Mouse (Mus musculus): Measurements from ENCODE around the gene Atg3. TPM values are rescaled to one million over a fixed set of nuclear protein-coding genes. Genes with fewer than 3 reads are reported as not detected.

The Atg3 gene
- polyA plus RNA-seq, 1 experiment from 2014 or later: 49.5 TPM

DNA sequence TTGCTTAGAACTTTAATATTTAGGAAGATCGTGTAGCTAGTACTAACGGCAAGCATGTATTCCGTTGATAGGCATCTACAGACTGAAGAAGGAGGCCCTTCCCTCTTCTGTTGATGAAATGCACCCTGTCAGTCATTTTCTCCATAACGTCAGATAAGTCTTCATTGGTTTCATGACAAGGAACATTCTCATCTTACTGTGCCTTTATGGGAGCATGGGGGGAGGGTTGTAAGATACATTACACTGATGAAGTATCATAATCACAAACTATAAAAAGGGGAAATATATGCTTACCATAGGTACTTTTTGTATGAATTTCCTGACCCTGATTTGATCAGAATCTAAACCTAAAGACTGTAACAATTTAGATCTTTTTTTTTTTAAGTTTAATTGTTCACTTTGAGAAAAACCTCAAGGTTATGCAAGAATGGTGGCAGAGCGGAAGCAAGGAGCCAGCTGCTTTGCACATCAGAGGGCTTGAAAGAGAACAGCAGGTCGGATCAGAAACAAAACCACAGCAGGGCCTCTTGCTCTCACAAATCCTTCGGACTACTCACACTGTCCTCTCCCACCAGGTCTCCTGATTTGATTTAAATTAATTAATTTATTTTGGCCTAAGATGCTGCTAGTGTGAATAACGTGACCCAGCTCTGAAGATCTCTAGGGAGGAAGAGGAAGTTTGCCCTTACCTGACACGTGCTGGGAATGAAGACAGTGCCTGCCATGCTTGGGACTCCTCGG lies 65.2 kb downstream of the Atg3 start, which contains the start of gene Btla:
Btla (plus strand) TSS at position 668 of the 741 bp plus-strand sequence.
- WGBS: 57% methylated on average over 10 of the region's 10 CpGs

DNA sequence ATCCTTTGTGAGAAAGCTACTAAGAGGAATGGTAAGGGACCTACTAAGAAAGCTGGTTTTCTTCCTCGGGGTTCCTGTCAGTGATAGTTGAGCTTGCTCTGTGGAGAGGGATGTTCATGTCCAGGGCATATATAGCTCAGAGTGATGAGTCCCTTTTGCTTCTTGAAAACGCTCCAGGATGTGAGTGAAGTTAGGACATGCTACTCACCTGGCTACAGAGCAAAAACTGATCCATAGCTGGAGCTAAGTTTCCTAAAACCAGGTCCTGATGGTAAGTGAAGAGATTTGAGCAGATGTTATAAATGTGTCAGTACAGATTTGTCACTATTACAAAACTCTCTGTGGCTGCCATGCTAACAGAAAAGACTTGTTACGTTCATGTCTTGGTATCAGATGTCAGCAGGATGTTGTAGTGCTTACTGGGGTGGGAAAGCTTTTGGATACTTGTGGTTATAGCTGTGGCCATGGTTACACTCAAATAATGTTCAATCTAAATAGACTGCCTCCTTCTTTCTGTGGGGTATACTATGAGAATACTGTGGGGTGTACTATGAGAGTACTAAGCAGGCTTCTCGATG lies 65.9 kb downstream of the Atg3 start:
- Histone ChIP-seq H3K9ac (ENCODE audit: low read depth, low read length) (no peak overlapping the region), H3K36me3 (ENCODE audit: control insufficient read depth, insufficient read depth) (no peaks in the 10 kb centered on the region), H3K4me1 (replicated peaks; ENCODE audit: control insufficient read depth, insufficient read depth, low read length) (no peaks in the 10 kb centered on the region), H3K4me3 (ENCODE audit: low read depth, low read length) (no peak overlapping the region), H3K27me3 (replicated peaks; ENCODE audit: control insufficient read depth, insufficient read depth, low read length) (no peaks in the 10 kb centered on the region), H3K27ac (ENCODE audit: low read depth, low read length) (no peak overlapping the region), H3K4me2 (replicated peaks; ENCODE audit: low read depth) (no peak overlapping the region), H3K9me3 (ENCODE audit: control insufficient read depth) (no peaks in the 10 kb centered on the region)
- 73% methylated on average over 4 of the region's 4 CpGs for WGBS
- no peak for TF ChIP-seq CTCF (IDR thresholded peaks at IDR 0.05; ENCODE audit: low read depth)
- ATAC-seq: no peak

More for the DNA sequence above, 65.2 kb downstream of the Atg3 start, which contains the start of gene Btla:
- H3K27me3 ChIP-seq (replicated peaks; ENCODE audit: control insufficient read depth, insufficient read depth, low read length): no peaks in the 10 kb centered on the region
- no peak within 1 kb of the TSS for H3K27ac ChIP-seq (ENCODE audit: low read depth, low read length)
- ATAC-seq: no peak
- no peak for TF ChIP-seq CTCF (IDR thresholded peaks at IDR 0.05; ENCODE audit: low read depth)
- no peaks in the 10 kb centered on the region for H3K36me3 ChIP-seq (ENCODE audit: control insufficient read depth, insufficient read depth)
- H3K4me3 ChIP-seq (ENCODE audit: low read depth, low read length): no peak within 1 kb of the TSS
- no peak within 1 kb of the TSS for H3K9ac ChIP-seq (ENCODE audit: low read depth, low read length)
- no peaks in the 10 kb centered on the region for H3K4me1 ChIP-seq (replicated peaks; ENCODE audit: control insufficient read depth, insufficient read depth, low read length)
- no peaks in the 10 kb centered on the region for H3K9me3 ChIP-seq (ENCODE audit: control insufficient read depth)
- no peak within 1 kb of the TSS for H3K4me2 ChIP-seq (replicated peaks; ENCODE audit: low read depth)

GRCm38 (mm10) chr16:45227002-45227401 lies 68.4 kb downstream of the Atg3 start:
- 79% methylated on average over 1 of the region's 1 CpGs for WGBS
- H3K4me3 ChIP-seq (ENCODE audit: low read depth, low read length): no peak overlapping the region
- H3K4me1 ChIP-seq (replicated peaks; ENCODE audit: control insufficient read depth, insufficient read depth, low read length): no peaks in the 10 kb centered on the region
- H3K27me3 ChIP-seq (replicated peaks; ENCODE audit: control insufficient read depth, insufficient read depth, low read length): no peaks in the 10 kb centered on the region
- H3K9ac ChIP-seq (ENCODE audit: low read depth, low read length): no peak overlapping the region
- no peak for ATAC-seq
- no peaks in the 10 kb centered on the region for H3K9me3 ChIP-seq (ENCODE audit: control insufficient read depth)
- H3K27ac ChIP-seq (ENCODE audit: low read depth, low read length): no peak overlapping the region
- TF ChIP-seq CTCF (IDR thresholded peaks at IDR 0.05; ENCODE audit: low read depth): no peak
- H3K36me3 ChIP-seq (ENCODE audit: control insufficient read depth, insufficient read depth): no peaks in the 10 kb centered on the region
- no peak overlapping the region for H3K4me2 ChIP-seq (replicated peaks; ENCODE audit: low read depth)

GRCm38 (mm10) chr16:45231296-45231695 lies 72.7 kb downstream of the Atg3 start:
- no peaks in the 10 kb centered on the region for H3K27me3 ChIP-seq (replicated peaks; ENCODE audit: control insufficient read depth, insufficient read depth, low read length)
- ATAC-seq: no peak
- H3K27ac ChIP-seq (ENCODE audit: low read depth, low read length): no peak overlapping the region
- H3K9ac ChIP-seq (ENCODE audit: low read depth, low read length): no peak overlapping the region
- no peaks in the 10 kb centered on the region for H3K9me3 ChIP-seq (ENCODE audit: control insufficient read depth)
- 88% methylated on average over 1 of the region's 1 CpGs for WGBS
- no peaks in the 10 kb centered on the region for H3K36me3 ChIP-seq (ENCODE audit: control insufficient read depth, insufficient read depth)
- no peaks in the 10 kb centered on the region for H3K4me1 ChIP-seq (replicated peaks; ENCODE audit: control insufficient read depth, insufficient read depth, low read length)
- no peak overlapping the region for H3K4me3 ChIP-seq (ENCODE audit: low read depth, low read length)
- no peak overlapping the region for H3K4me2 ChIP-seq (replicated peaks; ENCODE audit: low read depth)
- no peak for TF ChIP-seq CTCF (IDR thresholded peaks at IDR 0.05; ENCODE audit: low read depth)

DNA sequence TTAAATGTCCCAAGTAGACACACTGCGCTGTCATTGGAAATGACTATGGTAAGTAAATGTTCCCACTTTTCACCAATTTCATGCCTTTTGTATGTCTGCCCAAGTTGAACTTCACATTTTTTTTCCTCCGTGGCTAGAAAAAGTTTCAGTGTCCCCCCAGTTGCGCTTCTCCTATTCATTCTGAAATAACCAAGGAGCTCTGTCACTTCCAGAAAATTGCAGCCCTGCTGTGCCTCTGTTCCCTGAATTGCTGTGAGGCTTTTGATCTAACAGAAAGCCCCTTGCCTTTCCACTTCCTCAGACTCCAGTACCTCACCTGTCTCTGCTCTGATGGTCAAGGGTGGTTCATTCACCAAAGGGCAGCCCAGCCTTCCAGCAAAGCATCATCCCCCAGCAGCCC lies 74.4 kb downstream of the Atg3 start:
- no peaks in the 10 kb centered on the region for H3K9me3 ChIP-seq (ENCODE audit: control insufficient read depth)
- H3K9ac ChIP-seq (ENCODE audit: low read depth, low read length): no peak overlapping the region
- no peaks in the 10 kb centered on the region for H3K27me3 ChIP-seq (replicated peaks; ENCODE audit: control insufficient read depth, insufficient read depth, low read length)
- H3K4me2 ChIP-seq (replicated peaks; ENCODE audit: low read depth): no peak overlapping the region
- H3K4me3 ChIP-seq (ENCODE audit: low read depth, low read length): no peak overlapping the region
- no peaks in the 10 kb centered on the region for H3K4me1 ChIP-seq (replicated peaks; ENCODE audit: control insufficient read depth, insufficient read depth, low read length)
- 91% methylated on average over 3 of the region's 3 CpGs for WGBS
- no peak for ATAC-seq
- H3K27ac ChIP-seq (ENCODE audit: low read depth, low read length): no peak overlapping the region
- TF ChIP-seq CTCF (IDR thresholded peaks at IDR 0.05; ENCODE audit: low read depth): no peak
- H3K36me3 ChIP-seq (ENCODE audit: control insufficient read depth, insufficient read depth): no peaks in the 10 kb centered on the region

Other genes with a start within 250 kb of the Atg3 start
- gene Cd200r3, start 215.1 kb upstream of the Atg3 start, polyA plus RNA-seq (2015; fragmentation: Nextera tagmentation; extraction: Ambion mirVana): 0.25 TPM in 1 of 2 replicates, not detected in the other
- 37.2 and 37.7 TPM in 2 replicates for gene Ccdc80, start 65.4 kb upstream of the Atg3 start, polyA plus RNA-seq (2015; fragmentation: Nextera tagmentation; extraction: Ambion mirVana)
- gene Slc35a5, start 79 bp upstream of the Atg3 start, polyA plus RNA-seq (2015; fragmentation: Nextera tagmentation; extraction: Ambion mirVana): 19.9 and 20.4 TPM in 2 replicates
- gene Btla, start 65.5 kb downstream of the Atg3 start, polyA plus RNA-seq (2015; fragmentation: Nextera tagmentation; extraction: Ambion mirVana): 0.17 and 0.44 TPM in 2 replicates